Mouse (Mus musculus) ovary, postnatal 36 days (tissue): ENCODE measurements around the gene Gm21704.
"Not testable (repeated sequence)": the region's sequence is repeated elsewhere in the genome, so short reads cannot be mapped to it uniquely, and the experiment has no call there.

ENCODE experiments used
- DNase-seq: peaks from one replicate; pipeline ENCODE4 v3.0.0; 2022; ENCODE audit warnings: low spot score, mixed read lengths

Gene Gm21704

GRCm38 (mm10) chrY:3410067-3410466 lies at the start of gene Gm21704, which contains the start of gene Gm21708:
Gene Gm21704 (minus strand): TSS chrY:3410167.
Gene Gm21708 (minus strand): TSS chrY:3410167.
- not testable (repeated sequence) for DNase-seq

GRCm38 (mm10) chrY:3345229-3345628 lies 64.7 kb downstream of the Gm21704 start, which contains the start of gene Gm21693:
Gene Gm21693 (minus strand): TSS chrY:3345329.
- DNase-seq, result not testable (repeated sequence)

- DNase-seq, result peak; percentile 0
Measured at GRCm38 (mm10) chrY:3340661-3341060, 69.3 kb downstream of the Gm21704 start.
